Mouse (Mus musculus): ENCODE results near the gene Rrnad1.

- TF ChIP-seq CTCF (IDR thresholded peaks at IDR 0.05 in 2 of 3, conservative IDR thresholded peaks at IDR 0.05 in 1 of 3; ENCODE audit: control insufficient read depth in 1 of 3, insufficient read depth in 1 of 3, low read depth in 2 of 3, low read length in 3 of 3, poor library complexity in 1 of 3, severe bottlenecking in 1 of 3) = no peak
- no peak for TF ChIP-seq POLR2A (IDR thresholded peaks at IDR 0.05; ENCODE audit: control insufficient read depth in 1 of 2, insufficient read depth in 1 of 2, low read depth in 1 of 2, low read length in 2 of 2, poor library complexity in 1 of 2)
- TF ChIP-seq KAT2A (conservative IDR thresholded peaks at IDR 0.05; ENCODE audit: low read depth, low read length) = no peak
- no peak for TF ChIP-seq CHD2 (IDR thresholded peaks at IDR 0.05; ENCODE audit: low read length)
- no peak for TF ChIP-seq MEF2A (IDR thresholded peaks at IDR 0.05; ENCODE audit: extremely low read depth, insufficient replicate concordance, low read depth, low read length, poor library complexity, severe bottlenecking)
- no peak for TF ChIP-seq TAL1 (IDR thresholded peaks at IDR 0.05; ENCODE audit: low read length)
- no peak for TF ChIP-seq USF1 (IDR thresholded peaks at IDR 0.05; ENCODE audit: low read depth, low read length)
- no peak for TF ChIP-seq EP300 (IDR thresholded peaks at IDR 0.05; ENCODE audit: low read depth in 1 of 2, low read length in 2 of 2)
These were observed 10.1 kb downstream of the Rrnad1 start for GRCm38 (mm10) chr3:87920270-87920943.
